Mouse (Mus musculus) G1E (cell line): ENCODE data around the gene Gbgt1. TPM values are rescaled to one million over a fixed set of nuclear protein-coding genes. Genes with fewer than 3 reads are reported as not detected.

Source experiments
- ATAC-seq: 2 replicates; pipeline ENCODE4 v1.8.0; 2016; ENCODE audit warnings: mild to moderate bottlenecking; ENCODE audit not compliant: insufficient number of reproducible peaks, poor library complexity, low FRiP score, severe bottlenecking; ENCODE audit errors: extremely low read depth
- DNase-seq: peaks from one replicate; pipeline ENCODE4 v3.0.0; 2012; ENCODE audit warnings: low spot score
- H3K27me3 ChIP-seq: 2 replicates; pipeline ENCODE4 v1.6.1; 2012; ENCODE audit warnings: mild to moderate bottlenecking, low read length, inconsistent platforms; ENCODE audit not compliant: insufficient read depth
- H3K36me3 ChIP-seq: replicated peaks from 2 replicates; pipeline ENCODE3; 2012; ENCODE audit warnings: mild to moderate bottlenecking, inconsistent platforms
- H3K4me1 ChIP-seq: 2 replicates; pipeline ENCODE4 v1.6.1; 2012; ENCODE audit warnings: low read depth, low read length, inconsistent platforms, mixed read lengths; ENCODE audit not compliant: insufficient read depth
- H3K4me3 ChIP-seq: 2 replicates; pipeline ENCODE4 v1.5.1; 2012; ENCODE audit warnings: low read depth, mild to moderate bottlenecking, inconsistent platforms, low read length, moderate library complexity, mixed read lengths
- H3K9me3 ChIP-seq: replicated peaks from 2 replicates; pipeline ENCODE4 v1.6.1; 2012; ENCODE audit warnings: inconsistent platforms
- CTCF ChIP-seq: IDR thresholded peaks from 2 replicates; pipeline ENCODE4 v1.5.1; 2012; ENCODE audit warnings: low read depth, low read length, inconsistent platforms, mixed read lengths
- GATA1 ChIP-seq: IDR thresholded peaks from 2 replicates; pipeline ENCODE4 v1.6.1; 2012; ENCODE audit warnings: borderline replicate concordance, low read length, inconsistent platforms, mixed read lengths
- GATA2 ChIP-seq: IDR thresholded peaks from 2 replicates; pipeline ENCODE4 v1.6.1; 2012; ENCODE audit warnings: low read depth, low read length, inconsistent platforms, borderline replicate concordance
- POLR2AphosphoS5 ChIP-seq: IDR thresholded peaks from 2 replicates; pipeline ENCODE4 v1.6.1; 2012; ENCODE audit warnings: low read depth, low read length, inconsistent platforms; ENCODE audit not compliant: insufficient replicate concordance
- TAL1 ChIP-seq: conservative IDR thresholded peaks from 2 replicates; pipeline ENCODE4 v1.6.1; 2012; ENCODE audit warnings: low read depth, low read length, inconsistent platforms, mixed read lengths
- polyA plus RNA-seq: library from polyadenylated mRNA; stranded (reverse); fragments of >175 nt; gene quantifications from 2 replicates; pipeline ENCODE4 v1.2.3, GENCODE M21; 2012
- total RNA-seq, 2 experiments: library from RNA; stranded (forward) in 1 of 2; stranded (reverse) in 1 of 2; fragments of 200-1000 nt in 1 of 2; fragments of >200 nt in 1 of 2; fragmentation: Nextera tagmentation in 1 of 2; gene quantifications; 2 replicates each; pipeline ENCODE4 v1.2.3; 2014 to 2017

The Gbgt1 gene
- total and polyA plus RNA-seq, 3 experiments = not detected

DNA sequence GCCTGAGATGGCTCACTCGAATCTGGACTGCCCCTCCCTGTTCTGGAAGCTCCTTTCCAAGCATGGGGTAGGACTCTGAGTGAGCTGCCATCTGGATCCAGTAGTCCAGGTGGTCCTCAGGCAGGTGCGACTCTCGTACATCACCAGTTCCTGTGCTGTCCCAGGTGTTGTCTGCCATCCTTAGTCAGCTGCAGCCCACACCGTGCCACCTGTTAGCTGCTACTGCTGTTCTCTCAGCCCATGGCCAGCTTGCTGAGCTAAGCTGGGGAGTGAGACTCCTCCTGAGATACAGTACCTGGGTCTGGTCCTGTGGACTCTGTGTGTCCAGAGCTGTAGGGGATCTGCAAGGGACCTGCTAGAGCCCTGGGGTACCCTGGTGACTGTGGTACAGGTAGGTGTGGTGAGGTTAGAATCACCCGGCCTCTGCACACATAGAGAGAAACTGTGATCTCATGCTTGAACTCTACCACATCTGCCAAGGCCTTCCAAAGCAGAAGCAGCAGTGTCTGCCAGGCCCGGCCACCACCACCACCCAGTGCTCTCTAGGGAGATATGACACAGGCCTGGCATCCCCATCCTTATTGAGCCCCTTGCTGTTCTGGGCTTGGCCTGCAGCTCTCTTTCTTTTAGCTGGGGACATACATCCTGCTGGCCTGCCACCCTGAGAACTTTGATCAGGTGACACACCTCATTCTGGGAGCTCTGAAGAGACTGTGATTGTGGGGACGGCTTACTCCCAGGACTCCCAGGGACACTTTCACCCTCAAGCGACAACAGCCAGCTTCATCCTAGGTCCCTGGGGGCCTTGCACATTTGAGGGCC lies 41.5 kb downstream of the Gbgt1 start:
- Histone ChIP-seq H3K4me1 (peaks cover 4% of the 10 kb centered on the region), H3K36me3 (no peaks in the 10 kb centered on the region), H3K4me3 (no peak overlapping the region), H3K27me3 (peaks cover 62% of the 10 kb centered on the region), H3K9me3 (no peaks in the 10 kb centered on the region)
- TF ChIP-seq POLR2AphosphoS5 (no peak), CTCF (no peak), GATA2 (no peak), GATA1 (no peak)
- DNase-seq (no peak), ATAC-seq (no peak)

DNA sequence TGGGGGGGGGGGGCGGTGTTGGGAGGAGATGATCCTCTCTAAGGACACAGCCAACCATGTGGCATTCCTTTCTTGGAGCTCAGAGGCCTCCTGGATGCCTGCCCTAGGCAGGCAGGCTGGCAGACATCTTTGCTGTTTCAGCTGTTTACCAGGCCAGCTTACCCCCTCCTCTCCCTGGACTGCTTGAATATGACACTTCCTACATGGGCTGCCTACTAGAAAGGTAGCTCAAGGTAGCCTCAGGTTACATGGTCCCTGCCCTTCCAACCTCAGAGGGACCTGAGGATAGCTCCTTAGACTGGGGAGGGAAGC lies 42.1 kb downstream of the Gbgt1 start:
- H3K9me3 ChIP-seq = no peaks in the 10 kb centered on the region
- no peaks in the 10 kb centered on the region for H3K4me1 ChIP-seq
- H3K36me3 ChIP-seq = no peaks in the 10 kb centered on the region
- DNase-seq = no peak
- no peak for TF ChIP-seq GATA2
- no peak for TF ChIP-seq CTCF
- TF ChIP-seq TAL1 = no peak
- TF ChIP-seq POLR2AphosphoS5 = no peak
- no peak for TF ChIP-seq GATA1
- peaks cover 62% of the 10 kb centered on the region for H3K27me3 ChIP-seq
- H3K4me3 ChIP-seq = no peak overlapping the region
- no peak for ATAC-seq

DNA sequence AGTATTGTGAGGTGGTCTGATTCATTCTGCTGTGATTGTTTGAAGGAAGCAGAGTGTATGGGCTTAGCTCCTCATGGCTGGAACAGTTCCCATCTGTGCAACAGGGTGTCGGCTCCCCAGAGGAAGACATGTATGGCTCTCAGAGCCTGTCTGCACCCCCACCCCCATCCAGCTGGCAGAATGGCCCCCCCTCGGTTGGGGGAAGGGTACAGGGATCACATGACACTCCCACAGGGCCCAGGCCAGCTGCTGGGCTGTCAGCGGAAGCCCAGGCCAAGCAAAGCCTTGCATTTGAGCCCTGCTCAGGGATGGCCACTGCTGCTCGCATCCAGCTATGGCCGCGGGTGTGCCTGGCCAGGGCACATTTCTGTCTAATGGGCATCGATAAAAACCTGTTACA lies 42.5 kb downstream of the Gbgt1 start:
- H3K4me3 ChIP-seq = no peak overlapping the region
- ATAC-seq (no peak), DNase-seq (no peak)
- H3K9me3 ChIP-seq = no peaks in the 10 kb centered on the region
- TF ChIP-seq GATA2 (no peak), GATA1 (no peak), POLR2AphosphoS5 (no peak), TAL1 (no peak), CTCF (no peak)
- H3K27me3 ChIP-seq = peaks cover 62% of the 10 kb centered on the region
- H3K36me3 ChIP-seq = no peaks in the 10 kb centered on the region
- H3K4me1 ChIP-seq = no peaks in the 10 kb centered on the region

DNA sequence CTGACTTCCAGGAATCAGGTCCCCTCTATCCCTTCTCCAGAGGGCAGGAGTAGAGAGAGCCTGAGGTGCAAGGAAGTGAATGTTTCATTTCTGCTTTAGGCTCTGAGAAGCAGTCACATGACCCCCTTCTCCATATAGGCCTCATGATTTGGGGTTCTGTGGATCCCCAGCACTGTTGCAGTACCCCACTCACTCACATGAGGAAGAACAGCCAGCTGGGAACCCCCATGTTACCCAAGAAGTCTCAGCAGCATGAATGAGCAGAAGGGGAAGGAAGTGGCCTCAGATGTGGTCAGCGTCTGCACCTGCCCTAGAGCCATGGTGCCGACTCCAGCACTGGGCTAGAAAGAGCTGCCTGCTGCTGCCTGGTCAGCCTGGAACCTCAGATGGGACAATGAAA lies 43.3 kb downstream of the Gbgt1 start:
- ATAC-seq = no peak
- Histone ChIP-seq H3K9me3 (no peaks in the 10 kb centered on the region), H3K4me1 (no peaks in the 10 kb centered on the region), H3K36me3 (no peaks in the 10 kb centered on the region), H3K4me3 (no peak overlapping the region), H3K27me3 (peaks cover 59% of the 10 kb centered on the region)
- TF ChIP-seq GATA2 = no peak
- no peak for TF ChIP-seq CTCF
- no peak for TF ChIP-seq GATA1
- no peak for TF ChIP-seq TAL1
- no peak for TF ChIP-seq POLR2AphosphoS5
- DNase-seq = no peak

DNA sequence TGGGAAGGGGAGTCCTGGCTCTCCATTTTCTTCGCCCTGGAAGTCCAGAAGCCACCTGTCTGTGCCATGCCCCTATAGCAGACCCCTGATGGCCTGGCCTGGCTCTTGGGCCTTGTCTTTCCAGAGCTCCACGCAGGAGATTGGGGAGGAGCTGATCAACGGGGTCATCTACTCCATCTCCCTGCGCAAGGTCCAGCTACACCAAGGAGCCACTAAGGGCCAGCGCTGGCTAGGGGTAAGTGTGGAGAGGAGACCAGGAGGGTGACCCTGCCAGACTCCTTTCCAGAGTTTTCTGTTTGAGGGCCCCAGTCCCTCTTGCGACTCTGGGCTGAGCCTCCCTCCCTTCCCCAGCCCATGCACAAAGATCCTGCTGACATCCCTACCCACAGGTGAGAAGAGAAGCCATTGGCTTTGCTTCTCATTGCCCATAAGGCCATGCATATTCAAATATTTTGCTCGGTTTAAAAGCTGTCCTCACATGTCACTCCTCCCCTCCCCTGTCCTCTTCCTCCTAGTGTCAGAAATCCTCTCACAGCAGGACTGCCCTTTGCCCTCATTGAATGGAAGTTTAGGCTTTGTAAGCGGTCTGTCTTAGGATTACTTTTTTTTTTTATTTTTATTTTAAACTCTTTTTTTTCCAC lies 44.0 kb downstream of the Gbgt1 start:
- no peaks in the 10 kb centered on the region for H3K4me1 ChIP-seq
- TF ChIP-seq CTCF (no peak), TAL1 (no peak), GATA2 (no peak), POLR2AphosphoS5 (no peak), GATA1 (no peak)
- no peaks in the 10 kb centered on the region for H3K9me3 ChIP-seq
- no peaks in the 10 kb centered on the region for H3K36me3 ChIP-seq
- H3K27me3 ChIP-seq = peaks cover 61% of the 10 kb centered on the region
- ATAC-seq = no peak
- no peak overlapping the region for H3K4me3 ChIP-seq
- no peak for DNase-seq

DNA sequence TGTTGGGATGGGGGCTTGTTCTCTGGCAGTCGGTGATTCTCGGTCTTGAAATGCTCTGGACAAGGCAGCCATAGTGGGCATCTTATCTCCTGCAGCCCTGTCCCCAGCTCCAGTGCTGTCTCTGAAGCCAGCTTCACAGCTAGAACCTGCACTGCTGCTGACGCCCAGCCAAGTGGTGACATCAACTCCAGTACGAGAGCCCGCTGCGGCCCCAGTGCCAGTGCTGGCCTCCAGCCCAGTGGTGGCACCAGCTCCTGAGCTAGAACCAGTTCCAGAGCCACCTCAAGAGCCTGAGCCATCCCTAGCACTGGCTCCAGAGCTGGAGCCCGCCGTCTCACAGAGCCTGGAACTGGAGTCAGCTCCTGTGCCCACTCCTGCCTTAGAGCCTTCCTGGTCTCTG lies 47.2 kb downstream of the Gbgt1 start:
- Histone ChIP-seq H3K27me3 (peaks cover 73% of the 10 kb centered on the region), H3K4me3 (no peak overlapping the region), H3K9me3 (no peaks in the 10 kb centered on the region), H3K36me3 (no peaks in the 10 kb centered on the region), H3K4me1 (0 out of 2 replicates have a peak, but pooled peaks cover 2% of the 10 kb centered on the region)
- ATAC-seq = no peak
- DNase-seq = no peak
- no peak for TF ChIP-seq CTCF

DNA sequence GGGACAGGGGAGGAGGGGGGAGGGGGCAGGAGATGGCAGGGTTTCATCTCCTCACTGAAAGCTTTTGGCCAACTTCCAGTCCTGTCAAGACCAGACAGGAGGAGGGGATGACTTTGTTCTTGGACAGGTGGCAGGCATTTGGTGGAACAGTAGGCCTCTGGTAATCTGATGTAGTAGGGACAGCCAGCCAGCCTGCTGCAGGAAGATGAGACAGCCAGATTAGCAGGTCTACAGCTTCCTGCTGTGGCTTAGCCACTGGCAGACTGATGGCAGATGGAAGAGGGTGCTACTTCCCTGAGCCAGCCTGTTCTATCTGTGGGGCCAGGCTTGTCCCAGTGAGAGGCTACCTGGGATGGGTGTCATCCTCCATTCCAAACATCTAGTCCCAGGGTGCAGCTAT lies 49.3 kb downstream of the Gbgt1 start:
- ATAC-seq = no peak
- Histone ChIP-seq H3K36me3 (no peaks in the 10 kb centered on the region), H3K27me3 (peaks cover 76% of the 10 kb centered on the region), H3K4me3 (no peak overlapping the region), H3K4me1 (0 out of 2 replicates have a peak, but pooled peaks cover 2% of the 10 kb centered on the region), H3K9me3 (no peaks in the 10 kb centered on the region)
- DNase-seq = no peak
- no peak for TF ChIP-seq GATA2
- no peak for TF ChIP-seq CTCF
- no peak for TF ChIP-seq TAL1
- no peak for TF ChIP-seq GATA1
- TF ChIP-seq POLR2AphosphoS5 = no peak
